Mouse (Mus musculus) neutrophil, adult 5-6 weeks (primary cell): ENCODE data around the gene Dis3. TPM values are rescaled to one million over a fixed set of nuclear protein-coding genes. Genes with fewer than 3 reads are reported as not detected.

Source experiments
- total RNA-seq: library from RNA; stranded (forward); fragments of 200-1000 nt; gene quantifications from 2 replicates; pipeline ENCODE4 v1.2.3, GENCODE M21; 2017

Dis3 gene
- total RNA-seq, 1 experiment from 2014 or later: 30.4 TPM

Other genes with a start within 250 kb of the Dis3 start
- 1.6 and 5.2 TPM in 2 replicates for gene Rpl36a-ps1, start 105.5 kb downstream of the Dis3 start, total RNA-seq
- 25.6 and 26.5 TPM in 2 replicates for gene Mzt1, start 53.6 kb downstream of the Dis3 start, total RNA-seq
- gene Bora, start 53.5 kb downstream of the Dis3 start, total RNA-seq: 13.6 and 14.0 TPM in 2 replicates
- 45.7 and 51.4 TPM in 2 replicates for gene Pibf1, start 346 bp downstream of the Dis3 start, total RNA-seq
- 4.2 and 5.4 TPM in 2 replicates for gene Klf5, start 198.9 kb upstream of the Dis3 start, total RNA-seq